Mouse (Mus musculus) pancreas, adult 10 weeks (tissue): ENCODE data around the gene Vmn1r219. TPM values are rescaled to one million over a fixed set of nuclear protein-coding genes. Genes with fewer than 3 reads are reported as not detected.

Experiments used
- polyA plus RNA-seq: library from polyadenylated mRNA; stranded (reverse); fragments of 350-450 nt; fragmentation: Illumina TruSeq; extraction: RNeasy Lipid Tissue Mini Kit (QIAGEN cat#74804); gene quantifications from one replicate; pipeline ENCODE4 v1.2.3, GENCODE M21; 2015; ENCODE audit warnings: low read depth, low replicate concordance; ENCODE audit not compliant: insufficient read depth

The Vmn1r219 gene
- not detected for polyA plus RNA-seq

DNA sequence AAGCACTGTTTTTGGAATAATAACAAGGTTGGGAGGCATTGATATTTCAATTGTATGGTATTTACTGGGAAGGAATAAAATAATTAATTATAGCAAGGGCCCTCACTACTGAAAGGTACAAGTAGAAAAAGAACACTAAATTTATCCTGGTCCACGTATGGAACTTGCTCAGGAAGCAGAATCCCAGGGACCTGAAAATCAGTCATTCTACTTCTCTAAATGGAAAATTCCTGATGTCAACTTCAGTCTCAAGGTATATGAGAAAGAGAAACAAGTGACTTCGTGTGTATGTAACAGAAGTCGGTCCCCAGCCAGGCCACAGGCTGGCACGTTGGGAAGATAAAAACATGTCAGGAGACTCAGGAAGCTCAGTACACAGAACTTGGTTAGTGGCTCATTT is at the start of gene Vmn1r219:
TSS of gene Vmn1r219 (plus strand) at position 301 of the 400 bp plus-strand sequence.

GRCm38 (mm10) chr13:23118126-23118525 is 41.0 kb upstream of the Vmn1r219 start, which contains the start of gene Vmn1r217:
Vmn1r217 (minus strand) TSS chr13:23118226.

DNA sequence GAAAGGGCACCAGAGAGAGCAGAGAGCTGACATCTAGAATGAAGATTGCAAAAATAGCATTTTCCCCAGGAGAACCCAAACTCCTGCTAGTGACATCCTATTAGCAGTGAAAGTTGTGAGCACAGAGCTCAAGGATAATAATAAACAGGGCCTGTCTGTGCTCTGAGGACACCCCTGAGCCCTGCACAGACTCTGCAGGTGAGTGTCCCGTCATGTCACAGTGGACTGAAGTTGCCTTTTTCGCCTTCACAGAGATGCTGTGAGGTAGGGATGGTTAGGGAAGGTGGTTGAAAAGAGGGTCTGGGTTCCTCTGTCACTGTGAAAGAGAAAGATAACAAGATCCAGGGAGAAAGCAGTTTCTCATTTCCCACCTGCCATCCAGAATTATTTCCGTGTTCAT is 26.0 kb upstream of the Vmn1r219 start, which contains the start of gene Vmn1r218:
TSS of gene Vmn1r218 (plus strand) at position 57 of the 400 bp plus-strand sequence.

GRCm38 (mm10) chr13:23187875-23188274 is 28.8 kb downstream of the Vmn1r219 start, which contains the start of gene Vmn1r220:
Vmn1r220 (minus strand) TSS chr13:23187975.

DNA sequence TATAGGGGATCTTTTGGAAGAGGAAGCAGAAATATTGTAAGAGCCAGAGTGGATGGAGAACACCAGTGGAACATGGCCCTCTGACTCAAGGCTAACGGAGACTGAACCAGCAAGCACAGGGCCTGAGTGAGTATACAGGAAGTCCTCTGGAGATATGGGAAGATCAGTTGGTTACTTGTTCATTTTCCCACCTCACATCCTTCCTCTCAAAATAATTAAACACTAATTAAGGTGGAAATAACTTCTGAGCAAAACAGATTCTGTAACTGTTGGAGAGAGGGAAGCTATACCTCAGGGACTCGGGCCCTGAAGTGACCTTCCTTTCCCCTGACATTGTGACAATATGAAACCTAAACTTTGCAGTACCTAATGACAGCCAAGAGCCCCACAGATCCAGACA is 54.7 kb downstream of the Vmn1r219 start, which contains the start of gene Vmn1r221:
TSS of gene Vmn1r221 (plus strand) at position 301 of the 400 bp plus-strand sequence.

Other genes starting within 250 kb of the Vmn1r219 start
- gene Vmn1r213, start 151.7 kb upstream of the Vmn1r219 start, polyA plus RNA-seq = not detected
- not detected for gene Vmn1r214, start 128.9 kb upstream of the Vmn1r219 start, polyA plus RNA-seq
- gene Vmn1r215, start 91.3 kb upstream of the Vmn1r219 start, polyA plus RNA-seq = not detected
- gene Vmn1r217, start 41.1 kb upstream of the Vmn1r219 start, polyA plus RNA-seq = not detected
- not detected for gene Vmn1r218, start 26.2 kb upstream of the Vmn1r219 start, polyA plus RNA-seq
- gene Vmn1r220, start 28.7 kb downstream of the Vmn1r219 start, polyA plus RNA-seq = not detected
- not detected for gene Vmn1r221, start 54.8 kb downstream of the Vmn1r219 start, polyA plus RNA-seq
- not detected for gene Vmn1r222, start 76.6 kb downstream of the Vmn1r219 start, polyA plus RNA-seq
- not detected for gene Vmn1r223, start 87.8 kb downstream of the Vmn1r219 start, polyA plus RNA-seq
- gene Zfp322a, start 209.9 kb downstream of the Vmn1r219 start, polyA plus RNA-seq = 3.7 TPM